Mouse (Mus musculus): Measurements from ENCODE around the gene Cox20.

- no peak for TF ChIP-seq CTCF (IDR thresholded peaks at IDR 0.05; ENCODE audit: borderline replicate concordance, insufficient read depth, low read depth, low read length)
- TF ChIP-seq POLR2A (IDR thresholded peaks at IDR 0.05; ENCODE audit: borderline replicate concordance, insufficient read depth, low read length) = no peak
These were observed 1.5 kb upstream of the Cox20 start for GRCm38 (mm10) chr1:178317275-178318001.

Data from cerebellum, adult 2 months (tissue).